Mouse (Mus musculus) hindbrain, embryonic 15.5 days (tissue): Measurements from ENCODE around the gene Cgnl1. TPM values are rescaled to one million over a fixed set of nuclear protein-coding genes. Genes with fewer than 3 reads are reported as not detected.

ENCODE experiments used
- ATAC-seq: fragments of 200-750 bp; cut with Nextera tagmentation; 2 replicates; pipeline ENCODE4 v1.8.0; 2017; ENCODE audit warnings: low read depth, moderate number of reproducible peaks, moderate TSS enrichment; ENCODE audit not compliant: low FRiP score
- H3K27ac ChIP-seq: fragments of 300-500 bp; sonication (generic); replicated peaks from 2 replicates; pipeline ENCODE4 v1.5.1; 2015; ENCODE audit warnings: mild to moderate bottlenecking, inconsistent platforms
- H3K27me3 ChIP-seq: fragments of 300-500 bp; sonication (generic); 2 replicates; pipeline ENCODE4 v1.6.1; 2015; ENCODE audit warnings: control low read depth, inconsistent platforms
- H3K36me3 ChIP-seq: fragments of 300-500 bp; sonication (generic); 2 replicates; pipeline ENCODE4 v1.6.1; 2015; ENCODE audit warnings: control low read depth, inconsistent platforms
- H3K4me1 ChIP-seq: fragments of 300-500 bp; sonication (generic); replicated peaks from 2 replicates; pipeline ENCODE4 v1.6.1; 2015; ENCODE audit warnings: control low read depth, inconsistent platforms
- H3K4me2 ChIP-seq: fragments of 300-500 bp; sonication (generic); 2 replicates; pipeline ENCODE4 v1.6.1; 2015; ENCODE audit warnings: moderate library complexity, mild to moderate bottlenecking, inconsistent platforms
- H3K4me3 ChIP-seq: fragments of 300-500 bp; sonication (generic); 2 replicates; pipeline ENCODE4 v1.5.1; 2015; ENCODE audit warnings: mild to moderate bottlenecking, inconsistent platforms
- H3K9ac ChIP-seq: fragments of 300-500 bp; sonication (generic); 2 replicates; pipeline ENCODE4 v1.6.1; 2015; ENCODE audit warnings: inconsistent platforms
- H3K9me3 ChIP-seq: fragments of 300-500 bp; sonication (generic); 2 replicates; pipeline ENCODE4 v1.6.1; 2016; ENCODE audit warnings: control low read depth, inconsistent platforms
- WGBS: fragments of 180-500 bp; shearing (Covaris S2); methylation state at CpG from one replicate; pipeline ENCODE4 v1.1.7; 2015; 5-methylcytosine and 5-hydroxymethylcytosine counted together
- polyA plus RNA-seq: library from polyadenylated mRNA; unstranded; fragments of >200 nt; fragmentation: Nextera tagmentation; extraction: Ambion mirVana; gene quantifications from 2 replicates; pipeline ENCODE4 v1.2.1, GENCODE M21; 2015

The Cgnl1 gene
- polyA plus RNA-seq, 1 experiment from 2014 or later = 6.7 TPM

DNA sequence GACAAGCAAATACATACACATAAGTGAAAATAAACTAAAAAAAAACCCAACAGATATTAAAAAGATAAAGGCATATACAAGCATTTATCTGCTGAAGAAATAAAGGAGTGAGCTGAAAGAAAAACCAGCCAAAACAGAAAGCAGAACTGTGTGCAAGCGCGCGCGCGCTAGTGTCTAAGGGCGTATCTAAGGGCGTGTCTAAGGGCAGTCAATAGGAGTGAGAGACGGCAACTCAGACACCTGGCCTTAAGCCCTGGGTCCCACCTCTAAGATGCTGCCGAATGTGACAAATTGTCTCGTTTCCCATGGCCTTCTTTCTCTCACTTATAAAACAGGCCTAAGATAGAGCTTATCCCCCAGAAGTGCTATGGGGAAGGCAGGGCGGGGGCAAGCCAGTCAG lies 6.9 kb downstream of the Cgnl1 start:
- H3K27me3 ChIP-seq = peaks cover 5% of the 10 kb centered on the region
- peaks cover 18% of the 10 kb centered on the region for H3K4me1 ChIP-seq
- no peaks in the 10 kb centered on the region for H3K36me3 ChIP-seq
- H3K27ac ChIP-seq = no peak overlapping the region
- no peak overlapping the region for H3K4me2 ChIP-seq
- H3K4me3 ChIP-seq = no peak overlapping the region
- H3K9me3 ChIP-seq = no peaks in the 10 kb centered on the region
- ATAC-seq = no peak
- no peak overlapping the region for H3K9ac ChIP-seq
- 56% methylated on average over 11 of the region's 11 CpGs for WGBS

DNA sequence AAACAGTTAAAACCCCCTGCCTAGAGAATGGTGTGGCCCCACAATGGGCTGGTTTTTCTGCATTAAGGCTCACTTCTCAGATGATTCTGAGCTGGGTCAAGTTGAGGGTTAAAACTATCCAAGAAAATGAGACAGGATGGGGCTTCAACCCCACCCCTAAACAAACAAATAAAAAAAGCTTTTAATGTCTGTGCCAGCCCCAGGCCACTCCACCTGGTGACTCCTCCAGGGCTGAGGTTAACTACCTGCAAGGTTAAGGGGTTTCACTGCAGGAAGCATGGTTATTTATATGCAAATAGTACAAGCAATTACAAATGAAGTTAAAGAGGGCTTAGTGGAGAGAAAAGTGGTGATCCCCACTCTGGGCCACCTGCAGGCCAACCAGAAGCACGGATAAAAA lies 8.1 kb downstream of the Cgnl1 start:
- 0% methylated on average over 1 of the region's 1 CpGs for WGBS
- no peaks in the 10 kb centered on the region for H3K36me3 ChIP-seq
- H3K4me1 ChIP-seq = peaks cover 22% of the 10 kb centered on the region
- no peaks in the 10 kb centered on the region for H3K9me3 ChIP-seq
- no peak overlapping the region for H3K4me3 ChIP-seq
- ATAC-seq = no peak
- H3K27ac ChIP-seq = no peak overlapping the region
- no peak overlapping the region for H3K4me2 ChIP-seq
- no peak overlapping the region for H3K9ac ChIP-seq
- H3K27me3 ChIP-seq = peaks cover 6% of the 10 kb centered on the region; the same call in 1 of the 2 replicates

DNA sequence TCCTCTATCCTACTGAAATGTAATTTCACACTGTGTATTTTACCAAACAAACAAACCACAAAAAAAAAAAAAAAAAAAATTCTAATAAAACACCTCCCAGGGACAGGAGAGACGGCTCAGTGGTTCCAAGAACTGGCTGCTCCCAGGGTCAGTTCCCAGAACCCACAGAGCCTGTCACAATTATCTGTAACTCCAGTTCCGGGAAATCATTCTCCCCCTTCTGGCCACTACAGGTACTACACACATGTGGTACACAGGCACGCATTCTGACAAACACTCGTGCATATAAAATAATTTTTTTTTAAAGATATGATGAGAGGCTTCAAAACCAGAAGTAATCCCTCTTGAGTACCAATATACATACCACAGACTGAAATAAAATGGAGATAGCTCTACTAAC lies 9.7 kb downstream of the Cgnl1 start:
- Histone ChIP-seq H3K4me1 (peaks cover 22% of the 10 kb centered on the region), H3K36me3 (no peaks in the 10 kb centered on the region), H3K9me3 (no peaks in the 10 kb centered on the region), H3K4me3 (no peak overlapping the region), H3K27me3 (0 out of 2 replicates have a peak, but pooled peaks cover 5% of the 10 kb centered on the region), H3K27ac (no peak overlapping the region), H3K9ac (no peak overlapping the region), H3K4me2 (no peak overlapping the region)
- WGBS = 87% methylated on average over 4 of the region's 4 CpGs
- ATAC-seq = no peak

DNA sequence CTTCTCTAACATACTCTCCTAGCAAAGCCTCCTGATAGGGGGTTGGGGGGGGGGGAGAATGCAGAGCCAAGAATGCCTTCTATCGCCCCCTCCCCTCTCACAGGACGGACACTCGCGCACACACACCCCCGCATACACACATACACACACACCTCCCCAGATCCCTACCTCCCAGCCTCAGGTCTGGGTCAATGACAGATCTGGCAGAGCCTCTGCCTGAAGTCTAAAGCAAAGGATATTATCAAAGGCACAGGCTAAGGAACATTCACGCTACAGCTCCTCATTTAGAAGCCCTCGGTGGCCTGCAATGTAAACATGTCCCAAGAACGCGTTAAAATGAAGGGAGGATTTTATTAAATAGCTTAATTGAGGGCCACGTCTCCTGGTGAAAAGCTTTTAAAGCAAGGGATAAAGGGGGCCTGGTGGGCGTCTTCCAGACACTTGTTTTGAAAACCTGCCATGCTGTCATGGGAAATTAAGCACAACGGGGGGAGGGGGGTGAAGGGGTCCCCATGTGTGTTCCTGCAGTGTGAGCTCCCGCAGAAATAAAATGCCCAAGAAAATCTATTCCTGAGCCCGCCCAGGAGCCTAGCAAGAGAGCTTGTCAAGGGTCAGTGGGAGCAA lies 10.8 kb downstream of the Cgnl1 start:
- peaks cover 22% of the 10 kb centered on the region for H3K4me1 ChIP-seq
- 0 out of 2 replicates have a peak, but pooled peaks cover 5% of the 10 kb centered on the region for H3K27me3 ChIP-seq
- ATAC-seq = no peak
- no peaks in the 10 kb centered on the region for H3K9me3 ChIP-seq
- peak overlapping the region; percentile 4 for H3K4me2 ChIP-seq
- H3K4me3 ChIP-seq = no peak overlapping the region
- H3K9ac ChIP-seq = no peak overlapping the region
- WGBS = 13% methylated on average over 14 of the region's 14 CpGs
- no peaks in the 10 kb centered on the region for H3K36me3 ChIP-seq
- H3K27ac ChIP-seq = no peak overlapping the region

DNA sequence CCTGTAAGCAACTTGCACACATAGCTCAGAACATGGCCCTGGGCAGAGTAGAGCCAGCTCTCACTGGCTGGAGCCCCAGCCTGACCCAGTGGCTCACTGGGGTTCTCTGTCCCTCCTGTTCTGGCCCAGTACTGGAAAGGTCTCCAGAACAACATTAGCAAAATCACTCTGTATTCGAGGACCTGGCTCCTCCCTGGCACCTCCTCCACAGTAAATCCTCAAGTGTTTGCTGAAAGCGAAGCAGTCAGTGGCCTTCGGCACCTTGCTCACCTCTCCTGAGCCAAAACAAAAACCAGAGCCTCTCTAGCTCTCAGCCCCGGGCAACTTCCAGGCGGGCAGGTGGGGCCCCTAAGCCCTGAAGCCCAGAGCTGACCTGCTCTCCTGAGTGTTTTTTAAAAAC lies 11.5 kb downstream of the Cgnl1 start:
- 27% methylated on average over 5 of the region's 5 CpGs for WGBS
- no peak for ATAC-seq
- no peak overlapping the region for H3K9ac ChIP-seq
- no peak overlapping the region for H3K4me3 ChIP-seq
- no peaks in the 10 kb centered on the region for H3K9me3 ChIP-seq
- H3K4me1 ChIP-seq = peaks cover 22% of the 10 kb centered on the region
- no peaks in the 10 kb centered on the region for H3K36me3 ChIP-seq
- no peak overlapping the region for H3K27ac ChIP-seq
- H3K4me2 ChIP-seq = no peak overlapping the region
- H3K27me3 ChIP-seq = 0 out of 2 replicates have a peak, but pooled peaks cover 7% of the 10 kb centered on the region

DNA sequence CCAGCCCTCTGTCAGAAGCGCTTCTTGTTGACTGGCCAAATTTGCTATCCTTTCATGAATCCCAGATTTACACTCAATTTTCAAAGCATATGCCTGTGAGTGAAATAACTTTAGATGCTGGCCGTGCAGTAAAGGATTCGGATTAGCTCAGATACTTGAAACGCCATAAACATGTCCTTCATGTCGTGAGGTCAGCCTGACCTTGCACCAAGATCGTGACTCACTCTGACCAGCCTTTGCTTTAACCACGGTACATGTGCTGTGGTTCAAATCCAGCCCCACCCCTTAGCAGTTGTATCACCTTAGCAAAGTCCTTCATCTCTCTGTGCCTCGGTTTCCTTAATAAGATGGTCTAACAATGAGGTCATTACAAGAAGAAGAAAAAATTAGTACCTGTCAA lies 14.0 kb downstream of the Cgnl1 start:
- H3K27ac ChIP-seq = no peak overlapping the region
- no peak overlapping the region for H3K4me2 ChIP-seq
- ATAC-seq = no peak
- no peak overlapping the region for H3K4me3 ChIP-seq
- H3K9me3 ChIP-seq = no peaks in the 10 kb centered on the region
- 83% methylated on average over 8 of the region's 8 CpGs for WGBS
- H3K9ac ChIP-seq = no peak overlapping the region
- peaks cover 22% of the 10 kb centered on the region for H3K4me1 ChIP-seq
- 0 out of 2 replicates have a peak, but pooled peaks cover 7% of the 10 kb centered on the region for H3K27me3 ChIP-seq
- no peaks in the 10 kb centered on the region for H3K36me3 ChIP-seq

DNA sequence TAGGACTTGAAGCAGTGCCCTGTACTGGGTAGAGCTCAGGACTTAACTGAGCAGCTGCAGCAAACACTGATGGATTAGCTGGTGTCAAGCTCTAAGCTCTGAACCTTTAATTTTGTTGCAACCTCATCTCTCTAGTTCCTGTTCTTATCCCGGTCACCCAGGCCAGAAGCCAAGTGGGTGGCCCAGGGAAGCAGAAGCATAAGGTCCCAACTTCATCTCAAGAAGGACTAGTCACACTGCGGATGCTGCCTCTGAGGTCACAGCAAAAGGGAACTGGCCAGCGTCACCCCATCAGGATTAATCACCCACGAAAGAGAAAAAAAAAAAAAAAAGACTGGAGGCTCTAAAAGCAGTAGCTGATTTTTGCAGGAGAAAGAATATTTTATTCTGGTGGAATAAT lies 14.5 kb downstream of the Cgnl1 start:
- no peak overlapping the region for H3K27ac ChIP-seq
- 45% methylated on average over 4 of the region's 4 CpGs for WGBS
- H3K4me1 ChIP-seq = peaks cover 22% of the 10 kb centered on the region
- no peak overlapping the region for H3K9ac ChIP-seq
- no peak overlapping the region for H3K4me3 ChIP-seq
- H3K36me3 ChIP-seq = no peaks in the 10 kb centered on the region
- no peak for ATAC-seq
- 0 out of 2 replicates have a peak, but pooled peaks cover 7% of the 10 kb centered on the region for H3K27me3 ChIP-seq
- H3K4me2 ChIP-seq = no peak overlapping the region
- H3K9me3 ChIP-seq = no peaks in the 10 kb centered on the region

DNA sequence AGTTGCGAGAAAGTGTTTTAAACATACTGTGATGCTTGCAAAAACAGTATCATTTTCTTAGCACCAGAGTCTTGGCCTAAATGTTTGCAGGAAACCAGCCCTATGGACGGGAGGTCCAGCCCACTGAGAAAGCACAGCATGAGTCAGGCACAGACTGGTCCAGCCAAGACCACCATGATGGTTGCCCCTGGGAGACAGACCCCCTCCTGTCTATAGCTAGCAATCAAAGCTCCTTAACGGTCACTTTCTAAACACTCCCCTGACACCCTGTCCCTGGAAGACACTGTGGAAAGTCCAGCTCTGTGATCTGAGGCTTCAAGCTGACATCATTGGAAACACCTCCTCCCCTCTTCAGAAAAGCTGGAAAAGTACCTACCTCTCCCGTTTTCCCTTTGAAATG lies 17.4 kb downstream of the Cgnl1 start:
- Histone ChIP-seq H3K9ac (no peak overlapping the region), H3K4me2 (no peak overlapping the region)
- WGBS = 59% methylated on average over 4 of the region's 4 CpGs

DNA sequence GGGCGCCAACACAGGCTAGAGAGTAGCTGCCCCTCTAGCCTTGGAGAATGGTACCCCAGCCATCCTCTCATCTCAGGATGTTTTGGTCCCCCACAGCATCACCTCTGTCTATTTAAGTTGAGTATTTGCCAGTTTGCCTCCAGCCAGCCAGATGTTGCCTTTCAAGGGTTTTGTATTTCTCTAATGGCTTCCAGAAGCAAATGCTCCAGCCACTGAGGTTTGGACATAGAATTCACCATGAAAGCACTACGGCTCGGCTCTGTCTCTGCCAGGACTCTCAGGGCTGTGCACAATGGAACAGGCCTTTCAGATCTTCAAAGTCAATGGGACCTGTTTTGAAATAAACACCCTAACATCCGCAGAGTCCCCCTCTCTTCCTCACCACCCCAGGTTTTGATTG lies 17.9 kb downstream of the Cgnl1 start:
- Histone ChIP-seq H3K9me3 (no peaks in the 10 kb centered on the region), H3K4me1 (0 out of 2 replicates have a peak, but pooled peaks cover 3% of the 10 kb centered on the region), H3K27me3 (0 out of 2 replicates have a peak, but pooled peaks cover 7% of the 10 kb centered on the region), H3K4me2 (no peak overlapping the region), H3K4me3 (no peak overlapping the region), H3K9ac (no peak overlapping the region), H3K27ac (0 out of 2 replicates have a peak overlapping the region, but pooled peaks have one; percentile 4), H3K36me3 (no peaks in the 10 kb centered on the region)
- no peak for ATAC-seq
- WGBS = 61% methylated on average over 4 of the region's 4 CpGs

More for the DNA sequence above, 17.4 kb downstream of the Cgnl1 start:
- no peaks in the 10 kb centered on the region for H3K36me3 ChIP-seq
- 0 out of 2 replicates have a peak, but pooled peaks cover 7% of the 10 kb centered on the region for H3K27me3 ChIP-seq
- ATAC-seq = no peak
- H3K9me3 ChIP-seq = no peaks in the 10 kb centered on the region
- 0 out of 2 replicates have a peak overlapping the region, but pooled peaks have one; percentile 4 for H3K27ac ChIP-seq
- H3K4me1 ChIP-seq = 0 out of 2 replicates have a peak, but pooled peaks cover 6% of the 10 kb centered on the region
- no peak overlapping the region for H3K4me3 ChIP-seq

DNA sequence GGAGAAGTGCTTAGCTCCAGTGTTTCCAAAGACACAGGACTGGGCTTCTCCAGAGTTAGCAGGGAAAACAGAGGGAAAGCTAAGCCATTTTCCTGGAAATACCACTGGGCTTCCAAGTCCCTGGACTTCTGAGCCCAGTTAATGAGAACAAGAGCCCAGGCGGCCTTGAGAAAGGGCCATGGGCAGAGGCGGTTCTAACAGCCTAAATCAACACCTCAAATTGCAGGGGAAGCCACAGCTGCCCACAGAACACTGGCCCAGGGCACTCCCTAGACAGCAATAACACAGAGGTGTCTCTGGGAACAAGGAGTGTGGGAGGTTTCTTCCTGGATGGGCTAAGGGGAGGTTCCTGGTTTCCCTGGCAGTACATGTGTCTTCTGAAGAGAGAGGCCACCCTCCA lies 18.3 kb downstream of the Cgnl1 start:
- no peak for ATAC-seq
- no peak overlapping the region for H3K4me3 ChIP-seq
- no peak overlapping the region for H3K9ac ChIP-seq
- H3K4me1 ChIP-seq = 0 out of 2 replicates have a peak, but pooled peaks cover 3% of the 10 kb centered on the region
- H3K27ac ChIP-seq = 0 out of 2 replicates have a peak overlapping the region, but pooled peaks have one; percentile 4
- H3K4me2 ChIP-seq = no peak overlapping the region
- H3K9me3 ChIP-seq = no peaks in the 10 kb centered on the region
- WGBS = 74% methylated on average over 2 of the region's 2 CpGs
- no peaks in the 10 kb centered on the region for H3K36me3 ChIP-seq
- 0 out of 2 replicates have a peak, but pooled peaks cover 3% of the 10 kb centered on the region for H3K27me3 ChIP-seq

DNA sequence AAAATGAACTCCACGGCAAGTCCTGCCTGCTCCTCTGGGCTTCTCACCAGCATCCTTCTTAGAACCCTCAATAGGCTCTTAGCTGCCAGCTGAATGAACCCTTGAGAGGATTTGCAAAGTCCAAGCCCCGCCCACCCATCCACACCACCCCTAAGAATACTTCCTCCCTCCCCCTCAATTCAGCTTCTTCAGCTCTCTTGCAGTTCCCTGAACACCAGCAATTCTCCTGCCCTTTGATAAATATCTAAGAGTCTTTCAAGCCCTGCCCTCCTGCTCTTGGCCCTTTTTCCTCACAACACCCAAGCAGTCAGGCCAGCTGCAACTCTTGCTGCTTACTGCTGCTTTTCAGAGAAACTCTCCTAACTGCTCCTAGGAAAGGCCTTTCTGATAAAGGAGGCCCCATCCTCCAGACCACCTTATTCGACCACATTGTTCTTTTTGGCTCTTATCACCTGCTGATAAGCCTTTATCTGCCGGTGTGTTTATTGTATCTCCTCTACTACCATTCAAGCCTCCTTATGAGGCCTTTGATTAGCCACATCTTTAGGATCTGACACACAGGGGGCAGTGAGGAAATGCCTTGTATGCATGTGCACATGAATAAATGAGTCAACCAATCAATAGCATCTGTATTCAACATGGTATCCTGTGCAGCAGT lies 21.3 kb downstream of the Cgnl1 start:
- Histone ChIP-seq H3K4me1 (0 out of 2 replicates have a peak, but pooled peaks cover 3% of the 10 kb centered on the region), H3K36me3 (no peaks in the 10 kb centered on the region), H3K27ac (no peak overlapping the region), H3K27me3 (no peaks in the 10 kb centered on the region), H3K4me3 (no peak overlapping the region), H3K9ac (no peak overlapping the region), H3K4me2 (no peak overlapping the region), H3K9me3 (no peaks in the 10 kb centered on the region)
- 21% methylated on average over 4 of the region's 4 CpGs for WGBS
- ATAC-seq = no peak

DNA sequence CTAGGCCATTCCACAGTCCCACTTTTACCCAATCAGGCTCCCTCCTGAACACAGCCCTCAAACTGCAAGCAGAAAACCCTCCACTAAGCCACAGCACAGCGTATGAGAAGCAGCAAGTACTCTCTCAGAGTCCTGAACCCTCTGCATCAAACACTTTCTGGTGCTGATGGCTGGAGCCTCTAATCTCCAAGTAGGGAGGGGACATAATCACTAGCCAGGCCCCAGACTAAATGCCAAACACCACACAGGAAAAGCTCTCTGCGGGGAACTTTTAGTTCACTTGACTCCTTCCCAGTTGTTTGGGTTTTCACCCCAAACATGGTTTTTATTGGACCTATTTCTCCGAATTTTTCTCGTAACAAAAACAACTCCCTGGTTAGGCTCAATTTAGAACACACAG lies 25.0 kb downstream of the Cgnl1 start:
- WGBS = 64% methylated on average over 4 of the region's 4 CpGs
- Histone ChIP-seq H3K4me2 (no peak overlapping the region), H3K27ac (no peak overlapping the region), H3K36me3 (no peaks in the 10 kb centered on the region), H3K4me3 (no peak overlapping the region), H3K9me3 (no peaks in the 10 kb centered on the region), H3K4me1 (0 out of 2 replicates have a peak, but pooled peaks cover 3% of the 10 kb centered on the region), H3K27me3 (no peaks in the 10 kb centered on the region), H3K9ac (no peak overlapping the region)
- no peak for ATAC-seq
